Mouse (Mus musculus) ovary, postnatal 36 days (tissue): ENCODE data around the gene Pde12.

Source experiments
- DNase-seq: peaks from one replicate; pipeline ENCODE4 v3.0.0; 2022; ENCODE audit warnings: low spot score, mixed read lengths

Pde12 gene

GRCm38 (mm10) chr14:26643006-26643624 lies 26.6 kb downstream of the Pde12 start:
- no peak for DNase-seq

DNA sequence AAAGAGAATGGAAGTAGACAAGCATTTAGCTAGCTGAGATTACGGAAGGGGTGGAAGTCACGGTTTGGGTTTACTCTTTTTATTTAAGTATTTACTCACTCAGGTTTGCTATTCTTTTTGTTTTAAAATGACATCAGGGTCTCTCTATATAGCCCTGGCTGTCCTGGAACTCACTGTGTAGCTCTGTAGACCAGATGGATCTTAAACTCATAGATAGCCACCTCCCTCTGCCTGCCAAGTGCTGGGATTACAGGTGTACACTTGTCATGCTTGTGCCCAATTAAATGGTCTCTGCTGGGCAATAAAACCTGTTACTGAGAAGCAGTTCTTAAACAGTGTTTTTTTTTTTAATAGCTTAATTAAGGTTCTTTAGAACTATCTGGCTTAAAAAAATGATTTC lies 29.7 kb downstream of the Pde12 start:
- no peak for DNase-seq

DNA sequence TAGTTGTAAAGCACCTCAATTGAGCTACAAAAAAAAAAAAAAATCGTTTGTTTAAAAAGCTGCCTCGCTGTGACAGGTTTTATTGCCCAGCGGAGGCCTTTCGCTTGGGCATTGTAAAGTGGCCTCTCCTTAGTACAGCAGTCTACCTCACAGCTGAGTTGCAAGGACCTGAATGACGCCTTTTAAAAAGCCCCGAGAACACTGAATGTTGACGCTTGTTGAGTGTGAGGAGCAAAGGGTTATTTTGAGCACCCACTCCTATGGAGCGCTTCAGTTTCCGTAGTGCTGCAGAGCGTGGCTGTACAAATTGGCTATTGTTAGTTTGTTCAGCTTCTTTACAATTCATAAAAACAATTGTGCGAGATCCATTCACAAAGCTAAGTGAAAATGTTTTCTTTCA lies 30.4 kb downstream of the Pde12 start:
- no peak for DNase-seq

DNA sequence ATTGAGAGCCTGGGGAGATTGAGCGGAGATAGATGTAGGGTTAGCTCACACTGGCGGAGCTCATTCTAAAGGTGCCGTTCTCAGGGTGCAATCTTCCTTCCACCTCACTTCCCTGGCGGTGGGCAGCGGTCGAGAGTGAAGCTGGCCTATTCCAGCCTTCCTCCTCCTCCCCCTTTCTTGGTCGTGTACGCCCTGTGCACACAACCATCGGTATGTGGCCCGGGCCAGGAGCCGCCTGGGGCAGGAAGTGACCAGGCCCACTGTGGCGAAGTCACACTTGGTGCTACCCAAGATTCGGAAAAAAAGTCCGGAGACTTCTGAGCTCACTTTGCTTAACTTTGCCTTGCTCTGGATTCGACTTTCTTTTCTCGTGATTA lies 31.0 kb downstream of the Pde12 start:
- DNase-seq = peak; percentile 58

GRCm38 (mm10) chr14:26637851-26638707 lies 31.6 kb downstream of the Pde12 start, which contains the start of gene Arf4:
TSS of gene Arf4 (plus strand) at chr14:26638074.
- peak; percentile 98 for DNase-seq

DNA sequence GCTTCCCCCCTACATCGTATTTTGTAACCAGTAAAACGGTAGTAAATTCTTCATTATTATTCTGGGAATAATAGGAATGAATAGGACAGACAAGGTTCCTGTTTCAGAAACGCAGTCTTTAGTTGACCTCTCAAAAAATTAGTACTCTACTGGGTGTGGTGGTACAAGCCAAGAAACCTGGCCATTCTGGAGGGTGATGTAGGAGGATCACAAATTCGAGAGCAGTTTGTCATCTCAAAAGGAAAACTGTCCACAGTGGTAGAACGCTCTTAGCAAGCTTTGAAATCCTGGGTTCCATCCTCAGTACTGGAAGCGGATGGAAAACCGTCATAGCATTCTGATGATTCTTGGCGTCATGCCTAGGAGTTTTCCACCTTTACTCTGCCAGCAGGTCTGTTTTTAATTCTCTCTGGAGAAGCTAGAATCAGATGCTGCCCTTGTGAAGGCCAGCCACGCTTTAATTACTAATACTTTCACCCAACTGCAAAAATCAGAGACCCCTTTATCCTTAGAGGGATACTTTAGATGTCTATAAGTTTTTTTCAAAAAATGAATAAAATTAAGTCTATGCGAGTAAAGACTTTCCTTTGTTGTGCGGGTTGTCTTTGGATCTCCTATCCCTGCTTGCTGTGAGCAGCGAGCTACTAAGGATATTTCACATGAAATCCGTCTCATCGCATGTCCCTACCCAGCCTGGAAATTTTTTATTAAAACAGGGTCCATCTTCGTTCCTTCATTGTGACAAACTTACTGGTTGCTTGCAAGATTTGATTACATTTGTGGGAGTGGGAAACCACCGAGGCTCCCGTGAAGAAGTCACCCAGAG lies 32.4 kb downstream of the Pde12 start:
- no peak for DNase-seq

- DNase-seq = no peak
These were observed 43.0 kb downstream of the Pde12 start for GRCm38 (mm10) chr14:26626605-26627140.

- DNase-seq = no peak
These were observed 44.4 kb downstream of the Pde12 start for GRCm38 (mm10) chr14:26625301-26625700.

- DNase-seq = no peak
These were observed 59.0 kb downstream of the Pde12 start for GRCm38 (mm10) chr14:26610689-26611088.
